Mouse (Mus musculus) ES-Bruce4 (cell line): ENCODE measurements at regions not wholly inside any gene's neighbourhood (a gene's known extent, or its start where the extent isn't known, plus 50 kb on each side); places are given as distances from the start of the nearest gene placed in this dataset.

Experiments used
- CTCF ChIP-seq: IDR thresholded peaks from one replicate; pipeline ENCODE4 v1.8.1; 2011; ENCODE audit warnings: low read depth, low read length
- EP300 ChIP-seq: IDR thresholded peaks from 2 replicates; pipeline ENCODE4 v1.6.1; 2011; ENCODE audit warnings: low read depth, low read length; ENCODE audit not compliant: insufficient read depth
- POLR2A ChIP-seq: IDR thresholded peaks from one replicate; pipeline ENCODE4 v1.8.1; 2011; ENCODE audit warnings: low read length; ENCODE audit not compliant: insufficient read depth

DNA sequence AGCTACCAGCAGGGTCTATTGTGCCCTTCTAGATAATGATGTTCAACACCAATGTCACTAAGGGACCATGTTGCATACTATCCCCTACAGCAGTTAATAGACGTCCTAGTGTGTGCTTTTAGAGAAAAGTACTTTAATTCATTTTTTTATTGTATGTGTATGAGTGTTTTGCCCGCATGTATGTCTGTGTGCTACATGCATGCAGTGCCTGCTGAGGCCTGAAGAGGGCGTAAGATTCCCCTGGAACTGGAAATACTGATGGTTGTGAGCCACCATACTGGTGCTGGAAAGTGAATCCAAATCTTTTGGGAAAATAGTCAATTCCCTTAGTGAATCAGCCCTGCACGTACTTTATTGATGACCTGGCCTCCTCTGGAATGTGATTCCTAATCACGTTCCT is 75.0 kb upstream of the Kit start:
- TF ChIP-seq POLR2A (no peak), CTCF (peak; percentile 41), EP300 (no peak)
